Mouse (Mus musculus) cerebellum, adult (tissue): ENCODE measurements around the gene Olfr156.
"Not testable (repeated sequence)": the region's sequence is repeated elsewhere in the genome, so short reads cannot be mapped to it uniquely, and the experiment has no call there.

Experiments
- ATAC-seq: cut with Nextera tagmentation; 2 replicates; pipeline ENCODE4 v1.9.2; 2017; ENCODE audit warnings: mild to moderate bottlenecking, moderate library complexity, mixed read lengths; ENCODE audit not compliant: insufficient number of reproducible peaks, low FRiP score, low TSS enrichment

Olfr156 gene

DNA sequence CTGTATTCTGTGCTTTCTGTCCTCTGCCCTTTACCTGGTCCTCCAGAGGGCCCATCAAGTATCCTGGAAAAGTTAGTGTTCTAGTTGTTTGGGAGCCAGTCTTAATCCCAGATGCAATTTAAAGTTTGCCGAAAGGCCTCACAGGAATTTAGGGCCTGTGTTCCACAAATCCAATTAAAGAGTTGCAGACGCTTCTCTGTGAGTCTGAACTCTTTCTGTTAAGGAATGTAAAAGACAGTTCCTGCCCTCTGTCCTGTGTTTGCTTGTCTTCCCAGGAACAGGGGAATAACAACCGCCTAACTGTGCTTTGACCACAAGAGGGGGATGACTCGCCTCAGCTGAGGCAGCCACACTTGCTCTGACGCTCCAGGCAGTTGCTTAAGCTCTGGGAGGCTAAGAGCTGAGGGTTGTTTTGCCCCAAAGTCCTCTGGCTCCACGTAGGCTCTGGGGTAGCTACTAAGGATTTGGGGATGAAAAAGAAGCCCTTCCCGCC lies at the start of gene Olfr156:
Gene Olfr156, minus strand, starts transcription at position 51 of the 493 bp plus-strand sequence.
- no peak for ATAC-seq

DNA sequence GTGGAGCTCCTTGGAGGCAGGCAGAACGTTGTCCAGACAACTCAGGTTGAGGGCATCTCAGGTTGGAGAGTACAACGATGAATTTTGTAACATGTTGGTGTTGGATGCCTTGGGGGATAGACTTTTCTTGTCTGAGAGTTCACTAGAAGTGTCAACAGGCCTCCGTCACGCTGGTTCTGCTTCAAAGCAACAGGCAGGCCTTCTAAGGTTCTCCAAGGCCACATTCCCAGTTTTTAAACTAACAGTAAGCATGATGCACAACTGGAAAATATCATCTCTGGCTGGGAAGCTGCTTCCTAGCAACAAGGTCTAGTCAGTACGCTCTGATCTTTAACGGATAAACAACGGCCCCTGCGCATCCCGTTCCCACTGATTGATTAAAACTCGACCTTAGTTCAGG lies 46.1 kb upstream of the Olfr156 start:
- no peak for ATAC-seq

DNA sequence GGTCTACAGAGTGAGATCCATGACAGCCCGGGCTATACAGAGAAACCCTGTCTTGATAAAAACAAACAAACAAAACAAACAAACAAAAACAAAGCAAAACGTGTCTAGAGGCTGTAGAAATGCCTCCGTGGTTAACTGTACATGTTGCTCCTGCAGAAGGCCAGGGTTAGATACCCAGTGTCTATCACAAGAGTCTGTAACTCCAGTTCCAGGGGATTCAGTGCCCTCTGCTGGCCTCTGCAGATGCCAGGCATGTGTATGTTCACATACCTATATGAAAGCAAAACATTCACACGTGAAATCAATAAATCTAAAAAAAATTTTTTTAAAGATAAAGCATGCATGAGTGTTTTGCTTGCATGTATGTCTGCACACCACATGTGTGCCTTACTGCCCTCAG lies 39.6 kb upstream of the Olfr156 start:
- ATAC-seq, result no peak

DNA sequence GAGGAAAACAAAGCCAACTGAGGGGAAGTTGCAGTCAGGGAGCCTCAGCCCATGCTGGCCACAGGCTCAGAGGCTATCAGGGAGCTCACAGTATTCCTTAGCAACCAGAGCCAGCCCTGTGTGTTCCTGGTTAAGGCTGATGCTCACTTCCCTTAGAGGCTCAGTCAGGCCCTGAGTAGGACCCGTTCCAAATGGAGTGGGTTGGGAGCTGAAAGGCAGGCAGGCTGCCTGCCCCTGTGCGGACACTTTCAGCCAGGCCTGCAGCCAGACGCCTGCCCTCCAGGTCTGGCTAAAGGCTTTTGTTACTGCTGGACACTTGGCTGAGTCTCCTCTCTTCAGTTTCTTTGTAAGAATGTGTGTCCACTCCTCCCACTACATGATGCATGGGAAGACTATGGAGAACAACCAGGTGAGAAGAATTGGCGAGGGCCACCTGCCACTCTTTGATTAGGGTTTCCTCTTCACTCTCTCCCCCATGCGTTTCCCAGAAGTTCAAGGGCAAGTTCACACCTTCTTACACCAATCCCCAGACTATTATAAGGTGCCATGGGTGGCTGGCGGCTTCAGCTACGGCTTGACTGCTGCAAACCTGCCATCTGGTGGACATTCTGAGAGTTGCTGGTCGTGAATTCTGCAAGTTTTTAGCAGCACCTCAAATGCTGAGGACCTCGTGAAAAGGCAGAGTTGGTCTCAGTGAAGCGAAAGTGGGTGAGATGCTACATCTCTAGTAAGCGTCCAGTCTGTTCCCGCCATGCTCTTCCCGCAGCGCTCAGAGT lies 37.2 kb upstream of the Olfr156 start:
- peak; percentile 66 for ATAC-seq

DNA sequence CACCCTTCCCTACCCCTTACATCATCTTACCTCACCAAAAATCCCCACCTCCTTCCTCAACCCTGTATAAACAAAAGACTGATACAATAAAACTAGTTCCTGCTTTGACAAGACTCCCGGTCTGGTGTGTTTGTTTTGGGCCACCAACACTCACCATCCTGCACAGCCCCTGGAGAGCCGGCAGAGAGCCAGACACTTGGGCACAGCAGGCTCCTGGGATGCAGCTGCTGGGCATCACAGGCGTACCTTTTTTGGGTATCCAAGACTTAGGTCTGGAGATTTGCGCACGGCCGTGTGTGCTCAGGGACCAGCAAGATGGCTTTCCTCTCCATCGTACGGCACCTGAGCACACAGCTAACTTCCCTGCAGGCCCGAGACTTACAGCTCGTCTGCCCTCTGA lies 36.2 kb upstream of the Olfr156 start:
- ATAC-seq, result no peak

DNA sequence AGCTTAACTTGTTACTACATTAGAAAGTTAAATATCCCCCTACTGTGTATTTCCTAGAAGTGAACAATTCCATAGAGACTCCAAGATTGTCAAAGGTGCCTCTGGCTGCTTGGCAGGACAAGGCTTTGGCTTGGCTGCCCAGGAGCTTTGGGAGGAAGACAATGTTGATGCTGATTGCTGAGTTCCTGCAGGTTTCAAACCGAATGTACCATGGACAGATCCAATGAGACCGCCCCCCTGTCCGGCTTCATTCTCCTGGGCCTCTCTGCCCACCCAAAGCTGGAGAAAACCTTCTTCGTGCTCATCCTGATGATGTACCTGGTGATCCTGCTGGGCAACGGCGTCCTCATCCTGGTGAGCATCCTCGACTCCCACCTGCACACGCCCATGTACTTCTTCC lies 30.4 kb upstream of the Olfr156 start:
- no peak for ATAC-seq

DNA sequence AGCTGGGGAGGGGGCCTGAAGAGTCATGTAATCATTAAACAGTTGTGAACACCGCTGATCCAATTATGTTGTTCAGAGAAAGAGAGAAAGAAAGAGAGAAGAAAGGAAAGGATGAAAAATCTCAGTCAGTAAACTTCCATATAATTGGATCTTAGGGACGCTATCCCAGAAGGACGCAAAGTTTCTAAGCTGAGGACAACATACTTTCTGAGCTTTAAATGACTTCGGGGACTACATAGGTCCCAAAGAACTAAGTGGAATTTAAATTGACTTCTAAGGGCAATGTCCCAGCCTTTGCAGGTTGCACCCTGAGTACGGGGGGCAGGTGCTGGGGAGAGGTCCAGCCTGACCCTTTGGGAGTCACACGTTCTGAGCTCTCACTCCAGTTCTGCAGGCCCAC lies 27.6 kb upstream of the Olfr156 start, which contains the start of gene Olfr155:
Gene Olfr155, plus strand, starts transcription at position 301 of the 400 bp plus-strand sequence.
- ATAC-seq, result no peak

DNA sequence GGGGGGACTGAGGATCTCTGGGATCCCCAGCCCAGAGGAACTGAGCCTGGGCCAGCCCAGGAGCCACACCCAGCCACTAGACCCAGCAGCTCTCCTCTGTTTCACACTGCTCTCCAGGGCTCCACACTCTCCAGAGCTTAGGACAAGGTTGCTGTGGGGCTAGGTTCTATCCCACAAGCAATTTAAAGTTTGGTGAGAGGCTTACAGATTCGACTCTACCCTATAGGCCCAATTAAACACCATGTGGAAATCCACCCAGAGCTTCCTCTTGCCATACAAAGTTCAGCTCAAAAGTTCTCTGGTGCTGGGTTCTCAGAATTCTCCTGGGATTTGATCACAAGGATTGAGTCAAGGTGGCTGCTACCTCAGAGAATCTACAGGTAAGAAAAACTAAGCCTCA lies 16.4 kb upstream of the Olfr156 start, which contains the start of gene Olfr157:
Gene Olfr157, minus strand, starts transcription at position 101 of the 400 bp plus-strand sequence.
- no peak for ATAC-seq

DNA sequence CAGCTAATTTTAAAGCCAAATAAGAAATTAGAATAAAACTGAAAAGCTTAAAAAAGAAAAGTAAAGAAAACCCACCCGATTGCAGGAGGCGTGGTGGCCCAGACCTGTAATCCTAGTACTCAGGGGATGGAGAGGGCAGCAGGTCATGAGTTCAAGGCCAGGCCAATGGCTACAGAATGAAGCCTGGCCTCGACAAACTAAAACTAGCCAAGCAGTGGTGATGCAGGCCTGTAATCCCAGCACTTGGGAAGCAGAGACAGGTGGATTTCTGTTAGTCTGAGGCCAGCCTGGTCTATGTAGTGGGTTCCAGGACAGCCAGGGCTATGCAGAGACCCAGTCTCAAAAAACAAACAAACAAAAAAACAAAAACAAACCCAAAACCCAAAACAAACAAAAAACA lies 14.6 kb upstream of the Olfr156 start:
- no peak for ATAC-seq

DNA sequence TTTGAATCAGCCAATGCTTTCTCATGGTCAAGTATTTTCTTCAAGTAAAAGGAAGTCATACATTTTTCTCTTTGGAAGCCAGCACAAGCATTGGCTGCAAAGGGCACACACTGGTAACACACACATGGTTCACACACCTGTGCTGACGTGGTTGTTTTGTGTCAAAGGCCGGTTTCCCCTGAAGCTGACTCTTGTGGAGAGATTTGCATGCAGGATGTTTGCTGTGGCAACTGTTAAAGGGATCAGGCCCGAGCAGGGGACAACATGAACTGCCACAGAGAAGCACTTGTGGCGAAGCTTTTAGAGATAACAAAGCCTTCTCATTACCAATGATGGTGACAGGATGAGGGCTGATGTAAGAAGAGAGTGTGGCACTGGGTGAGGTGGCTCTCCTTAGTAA lies 11.1 kb upstream of the Olfr156 start:
- no peak for ATAC-seq

DNA sequence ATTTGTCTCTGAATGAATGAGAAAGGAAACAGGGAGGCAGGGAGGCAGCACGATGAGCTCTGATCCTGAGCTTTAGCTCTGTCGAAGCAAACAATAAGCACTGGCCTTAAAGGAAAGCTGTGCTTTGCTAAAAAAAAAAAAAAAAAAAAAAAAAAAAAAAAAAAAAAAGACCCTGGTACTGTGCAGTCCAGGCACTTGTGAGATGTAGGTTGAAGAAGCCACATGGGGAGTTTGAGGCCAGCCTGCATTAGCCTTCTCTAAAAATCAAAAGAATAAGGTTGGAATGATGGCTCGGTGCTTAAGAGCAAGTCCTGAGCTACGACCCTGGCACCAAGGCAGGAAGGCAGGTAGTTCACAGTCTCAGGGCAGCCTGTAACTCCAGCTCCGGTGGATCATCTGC lies 10.1 kb upstream of the Olfr156 start:
- no peak for ATAC-seq

DNA sequence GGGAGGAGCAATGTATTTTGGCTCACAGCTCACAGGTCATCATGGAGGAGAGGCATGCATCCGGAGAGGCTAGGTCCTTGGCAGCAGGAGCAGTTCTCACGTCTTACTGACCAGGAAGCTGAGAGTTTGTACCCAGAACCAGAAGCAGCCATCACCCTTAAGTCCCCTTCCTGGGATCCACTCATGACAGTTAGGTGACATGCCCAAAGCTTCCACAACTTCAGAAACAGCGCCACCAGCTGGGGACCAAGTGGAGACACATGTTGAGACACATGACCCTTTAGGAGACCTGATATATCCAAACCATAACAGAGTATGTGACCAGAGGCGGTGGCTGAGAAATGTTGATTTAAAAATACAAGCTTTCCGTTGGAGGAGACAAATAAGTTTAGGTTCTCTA lies 8.3 kb upstream of the Olfr156 start:
- ATAC-seq, result no peak

DNA sequence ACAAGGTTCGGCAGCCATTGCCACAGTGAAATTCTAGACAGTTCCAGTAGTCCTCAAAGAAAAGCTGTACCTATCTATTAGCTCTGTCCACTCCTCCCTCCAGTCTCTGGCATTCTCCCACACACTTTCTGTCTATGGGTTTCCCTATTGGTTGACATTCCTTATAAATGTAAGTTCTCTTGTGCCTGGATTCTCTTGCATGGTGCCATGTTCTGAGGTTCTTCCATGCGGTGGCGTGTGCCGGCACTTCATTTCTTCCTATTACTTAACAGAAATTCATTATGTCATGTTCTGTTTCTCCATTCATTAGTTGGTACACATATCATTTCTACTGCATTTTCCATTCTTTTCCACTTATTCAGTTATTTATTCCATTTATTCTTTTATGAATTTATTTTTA lies 5.1 kb upstream of the Olfr156 start:
- ATAC-seq, result no peak

DNA sequence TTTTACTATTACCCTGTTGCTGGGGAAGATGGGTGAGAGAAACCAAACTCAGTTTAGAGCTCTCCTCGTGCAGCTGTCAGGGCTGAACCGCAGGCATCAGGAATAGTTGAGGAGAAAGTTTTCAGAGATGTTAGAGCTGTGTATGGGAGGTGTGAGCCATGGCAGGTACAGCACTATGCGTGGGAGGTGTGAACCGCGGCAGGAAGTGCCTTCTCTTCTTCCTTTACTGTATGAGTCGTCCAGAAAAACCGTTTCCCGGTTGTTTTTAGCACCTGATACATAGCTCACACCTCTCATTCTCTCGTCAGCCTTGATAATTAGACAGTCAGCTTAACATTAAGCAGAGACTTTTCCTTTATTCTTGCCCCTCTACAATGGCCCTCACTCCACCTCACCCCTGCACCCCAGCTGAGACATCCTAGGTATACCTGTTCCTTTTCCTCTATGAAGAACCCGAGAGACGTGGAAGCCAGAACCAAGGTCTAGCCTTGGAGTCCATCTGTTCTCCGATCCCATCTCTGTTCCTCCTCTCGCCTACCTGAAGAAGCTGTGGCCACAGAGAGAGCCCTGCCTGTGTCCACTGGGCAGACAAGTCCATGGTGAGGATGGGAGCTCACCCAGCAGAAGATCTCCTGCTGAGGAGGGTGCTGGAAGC lies 672 bp downstream of the Olfr156 start:
- no peak for ATAC-seq

DNA sequence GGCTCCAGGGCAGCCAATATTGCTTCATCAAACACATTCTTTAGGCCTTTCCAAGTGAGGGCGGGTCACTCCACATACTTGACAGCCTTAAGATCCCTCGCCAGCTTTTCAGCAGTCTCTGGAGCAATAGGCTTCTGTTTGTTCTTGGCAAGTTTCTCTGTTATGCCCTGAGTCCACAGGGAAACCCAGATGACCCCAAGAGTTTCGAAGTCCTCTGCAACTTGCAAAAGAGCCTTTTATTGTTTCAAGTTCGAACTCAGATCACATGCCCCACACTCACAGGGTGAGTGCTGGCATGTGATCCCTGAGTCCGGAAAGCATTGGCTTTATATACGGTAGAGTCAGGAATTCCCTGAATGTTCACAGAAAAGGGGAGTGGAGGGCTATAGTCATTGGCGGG lies 24.8 kb downstream of the Olfr156 start:
- ATAC-seq, result no peak

DNA sequence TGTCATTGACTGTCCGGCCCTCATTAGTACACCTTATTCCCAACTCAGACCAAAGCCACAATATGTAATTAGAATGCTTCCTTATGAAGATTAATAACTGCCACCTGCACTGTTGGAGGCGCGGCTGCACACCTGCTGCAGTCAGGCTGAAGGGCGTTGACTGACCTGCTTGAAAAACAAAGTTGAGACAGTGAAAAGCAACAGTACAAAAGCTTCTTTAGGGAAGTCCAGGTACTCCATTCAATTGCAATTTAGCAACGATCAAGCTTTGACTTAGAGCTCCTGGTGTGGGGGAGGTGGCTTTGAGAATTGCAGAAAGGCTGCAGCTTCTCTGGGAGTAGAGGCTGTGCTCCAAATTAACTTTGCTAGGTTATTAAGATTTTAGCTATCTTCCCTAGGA lies 27.9 kb downstream of the Olfr156 start:
- not testable (repeated sequence) for ATAC-seq

DNA sequence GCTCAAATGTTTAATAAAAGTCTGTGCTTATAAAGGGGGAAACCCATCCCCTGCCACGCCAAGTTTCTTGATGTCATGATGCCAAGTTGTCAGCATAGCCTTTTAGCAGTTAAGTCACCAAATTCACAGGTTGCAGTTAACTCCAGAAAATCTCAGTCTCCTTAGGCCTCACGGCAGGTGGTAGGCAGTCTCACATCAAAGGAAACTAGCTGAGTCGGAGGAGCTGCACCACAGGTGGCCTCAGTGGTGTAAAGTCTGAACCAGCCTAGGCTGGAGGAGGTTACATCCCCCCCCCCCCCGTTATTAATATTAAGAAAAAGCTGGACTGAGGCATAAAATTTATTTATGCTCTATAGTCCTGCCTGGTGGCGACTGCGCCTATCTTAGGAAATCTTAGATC lies 28.4 kb downstream of the Olfr156 start:
- ATAC-seq, result no peak

DNA sequence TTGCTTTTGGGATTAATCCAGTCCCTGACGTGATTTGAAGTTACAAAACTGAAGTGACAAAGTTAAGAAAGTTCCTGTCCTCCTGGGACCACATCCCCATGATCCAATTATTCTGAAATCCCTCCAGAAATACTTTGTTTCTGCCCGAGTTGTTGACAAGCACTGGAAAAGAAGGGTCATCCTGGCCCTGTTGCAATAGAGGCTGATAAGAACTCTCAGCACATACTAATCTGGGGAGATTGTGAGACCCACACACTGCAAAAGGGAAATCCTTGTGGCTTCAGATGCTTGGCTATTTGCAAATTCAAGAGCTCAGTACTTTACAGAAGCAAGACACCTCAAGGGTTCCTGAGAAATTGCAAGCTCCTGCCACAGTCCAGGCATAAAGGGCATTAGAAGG lies 51.4 kb downstream of the Olfr156 start:
- ATAC-seq, result no peak

DNA sequence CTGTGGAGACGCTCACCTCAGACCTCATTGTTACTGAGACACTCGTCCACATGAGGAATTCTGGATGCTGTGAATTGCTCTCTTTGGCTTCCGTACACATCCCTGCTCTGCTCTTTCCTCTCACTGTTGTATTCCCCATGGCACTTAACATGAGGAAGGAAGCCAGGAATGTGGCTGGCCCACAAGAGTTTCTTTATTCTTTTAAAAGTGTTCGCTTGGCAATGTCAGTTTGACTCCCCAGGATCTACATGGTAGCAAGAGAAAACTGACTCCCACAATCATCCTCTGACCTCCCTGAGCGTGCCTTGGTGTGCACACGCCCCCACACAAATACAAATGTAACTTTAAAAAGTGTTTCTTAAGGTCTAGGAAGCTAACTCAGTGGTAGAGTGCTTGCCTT lies 52.1 kb downstream of the Olfr156 start:
- no peak for ATAC-seq

DNA sequence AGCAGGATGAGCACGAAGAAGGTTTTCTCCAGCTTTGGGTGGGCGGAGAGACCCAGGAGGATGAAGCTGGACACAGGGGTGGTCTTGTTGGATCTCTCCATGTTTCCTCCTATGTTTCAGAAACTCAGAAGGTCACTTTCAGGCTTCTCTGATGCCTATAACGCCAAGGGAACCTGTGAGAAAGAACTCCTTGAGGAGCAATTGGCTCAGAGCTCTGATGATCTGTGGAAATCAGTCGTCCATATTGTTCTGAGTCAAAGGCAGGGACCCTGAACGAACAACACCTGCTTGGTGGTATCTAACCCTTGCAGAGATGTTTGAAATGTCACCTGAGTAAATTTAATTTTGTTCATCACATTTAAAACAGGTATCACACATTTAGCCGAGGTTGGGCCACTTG lies 52.8 kb downstream of the Olfr156 start, which contains the start of gene Olfr159:
Gene Olfr159, minus strand, starts transcription at position 101 of the 400 bp plus-strand sequence.
- no peak for ATAC-seq
